Mouse (Mus musculus) MEL (cell line): ENCODE results near the gene Ifnar2.

Experiments
- CHD2 ChIP-seq: IDR thresholded peaks from 2 replicates; pipeline ENCODE4 v1.6.1; 2011; ENCODE audit warnings: low read length, improper control_type of control experiment
- CTCF ChIP-seq, 3 experiments: IDR thresholded peaks in 2 of 3; conservative IDR thresholded peaks in 1 of 3; 2 replicates each; pipeline ENCODE4 v1.5.1; 2011 to 2012; ENCODE audit warnings: low read length in 3 of 3, low read depth in 2 of 3, mild to moderate bottlenecking in 2 of 3, improper control_type of control experiment in 1 of 3, inconsistent platforms in 1 of 3, mixed read lengths in 1 of 3, moderate library complexity in 1 of 3; ENCODE audit not compliant: control insufficient read depth in 1 of 3, insufficient read depth in 1 of 3, poor library complexity in 1 of 3, severe bottlenecking in 1 of 3
- ELF1 ChIP-seq: IDR thresholded peaks from 2 replicates; pipeline ENCODE4 v1.6.1; 2014; ENCODE audit warnings: low read depth, mild to moderate bottlenecking, inconsistent platforms, low read length, improper control_type of control experiment, moderate library complexity
- EP300 ChIP-seq, 2 experiments: IDR thresholded peaks; 2 replicates each; pipeline ENCODE4 v1.6.1; 2011; ENCODE audit warnings: improper control_type of control experiment in 2 of 2, low read length in 2 of 2, low read depth in 1 of 2, mild to moderate bottlenecking in 1 of 2
- GATA1 ChIP-seq: IDR thresholded peaks from 2 replicates; pipeline ENCODE4 v1.6.1; 2011; ENCODE audit warnings: low read depth, low read length, improper control_type of control experiment
- KAT2A ChIP-seq: conservative IDR thresholded peaks from 2 replicates; pipeline ENCODE4 v1.6.1; 2012; ENCODE audit warnings: low read depth, low read length, improper control_type of control experiment, inconsistent platforms
- MEF2A ChIP-seq: IDR thresholded peaks from 2 replicates; pipeline ENCODE4 v1.6.1; 2014; ENCODE audit warnings: low read depth, mild to moderate bottlenecking, inconsistent platforms, low read length, improper control_type of control experiment; ENCODE audit not compliant: poor library complexity, insufficient replicate concordance, severe bottlenecking; ENCODE audit errors: extremely low read depth
- POLR2A ChIP-seq, 2 experiments: IDR thresholded peaks; 2 replicates each; pipeline ENCODE4 v1.6.1; 2011 to 2012; ENCODE audit warnings: low read length in 2 of 2, mild to moderate bottlenecking in 2 of 2, control low read depth in 1 of 2, improper control_type of control experiment in 1 of 2, low read depth in 1 of 2, moderate library complexity in 1 of 2; ENCODE audit not compliant: control insufficient read depth in 1 of 2, insufficient read depth in 1 of 2, poor library complexity in 1 of 2
- RAD21 ChIP-seq: IDR thresholded peaks from 2 replicates; pipeline ENCODE4 v1.6.1; 2011; ENCODE audit warnings: mild to moderate bottlenecking, low read depth, low read length, improper control_type of control experiment
- SMC3 ChIP-seq: IDR thresholded peaks from 2 replicates; pipeline ENCODE4 v1.6.1; 2011; ENCODE audit warnings: low read depth, low read length, improper control_type of control experiment
- UBTF ChIP-seq: IDR thresholded peaks from 2 replicates; pipeline ENCODE4 v1.6.1; 2012; ENCODE audit warnings: low read depth, mild to moderate bottlenecking, inconsistent platforms, low read length, improper control_type of control experiment, moderate library complexity, borderline replicate concordance; ENCODE audit not compliant: insufficient read depth
- USF2 ChIP-seq, 2 experiments: IDR thresholded peaks; 2 replicates each; pipeline ENCODE4 v1.6.1; 2011 to 2012; ENCODE audit warnings: improper control_type of control experiment in 2 of 2, low read length in 2 of 2, borderline replicate concordance in 1 of 2, inconsistent platforms in 1 of 2, low read depth in 1 of 2, mild to moderate bottlenecking in 1 of 2; ENCODE audit not compliant: insufficient read depth in 1 of 2

GRCm38 (mm10) chr16:91353177-91353576 is 19.4 kb upstream of the Ifnar2 start:
- TF ChIP-seq UBTF (no peak), CTCF (IDR thresholded peaks at IDR 0.05 in 2 of 3, conservative IDR thresholded peaks at IDR 0.05 in 1 of 3; ENCODE audit: control insufficient read depth in 1 of 3, insufficient read depth in 1 of 3, low read depth in 2 of 3, low read length in 3 of 3, poor library complexity in 1 of 3, severe bottlenecking in 1 of 3) (no peak), POLR2A (IDR thresholded peaks at IDR 0.05; ENCODE audit: control insufficient read depth in 1 of 2, insufficient read depth in 1 of 2, low read depth in 1 of 2, low read length in 2 of 2, poor library complexity in 1 of 2) (no peak; a peak in 1 of 4 replicates), ELF1 (no peak), GATA1 (peak; percentile 45; the same call in 1 of the 2 replicates), CHD2 (no peak), RAD21 (no peak), USF2 (IDR thresholded peaks at IDR 0.05; ENCODE audit: borderline replicate concordance in 1 of 2, insufficient read depth in 1 of 2, low read depth in 1 of 2, low read length in 2 of 2) (no peak), EP300 (IDR thresholded peaks at IDR 0.05; ENCODE audit: low read depth in 1 of 2, low read length in 2 of 2) (no peak), MEF2A (no peak), KAT2A (no peak), SMC3 (no peak)
